Mouse (Mus musculus) G1E (cell line): ENCODE results near the gene Sf3a2.

Source experiments
- CTCF ChIP-seq: IDR thresholded peaks from 2 replicates; pipeline ENCODE4 v1.5.1; 2012; ENCODE audit warnings: low read depth, low read length, inconsistent platforms, mixed read lengths
- GATA1 ChIP-seq: IDR thresholded peaks from 2 replicates; pipeline ENCODE4 v1.6.1; 2012; ENCODE audit warnings: borderline replicate concordance, low read length, inconsistent platforms, mixed read lengths
- POLR2AphosphoS5 ChIP-seq: IDR thresholded peaks from 2 replicates; pipeline ENCODE4 v1.6.1; 2012; ENCODE audit warnings: low read depth, low read length, inconsistent platforms; ENCODE audit not compliant: insufficient replicate concordance
- TAL1 ChIP-seq: conservative IDR thresholded peaks from 2 replicates; pipeline ENCODE4 v1.6.1; 2012; ENCODE audit warnings: low read depth, low read length, inconsistent platforms, mixed read lengths

DNA sequence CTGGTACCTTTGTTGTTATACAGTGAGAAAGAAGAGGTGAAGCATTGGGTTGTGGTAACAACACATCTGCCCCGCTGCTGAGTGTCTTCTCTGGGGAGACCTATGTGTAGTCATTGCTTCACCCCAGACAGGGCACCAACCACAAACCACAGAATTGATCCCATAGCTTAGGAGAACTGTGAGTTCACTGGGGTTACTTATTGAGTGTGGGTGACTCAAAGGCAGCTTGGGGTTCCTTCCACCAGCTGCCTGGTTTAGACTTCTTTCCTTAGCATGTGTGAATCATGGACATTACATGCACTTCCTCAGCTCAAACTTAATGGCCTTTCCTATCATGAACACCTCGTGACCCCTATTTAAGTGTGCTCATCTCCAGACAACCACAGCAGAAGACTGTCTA, 34.5 kb upstream of the Sf3a2 start:
- no peak for TF ChIP-seq POLR2AphosphoS5
- TF ChIP-seq CTCF = no peak
- TF ChIP-seq GATA1 = no peak
- TF ChIP-seq TAL1 = no peak
